Mouse (Mus musculus) hindbrain, embryonic 12.5 days (tissue): ENCODE data around the gene Tmed8. TPM values are rescaled to one million over a fixed set of nuclear protein-coding genes. Genes with fewer than 3 reads are reported as not detected.
A peak's percentile ranks its signal among the peaks of the same experiment; 100 is the strongest.

Source experiments
- ATAC-seq: fragments of 200-750 bp; cut with Nextera tagmentation; 2 replicates; pipeline ENCODE4 v1.8.0; 2017; ENCODE audit warnings: moderate TSS enrichment; ENCODE audit not compliant: low FRiP score
- H3K27ac ChIP-seq: fragments of 300-500 bp; sonication (generic); 2 replicates; pipeline ENCODE4 v1.5.1; 2016; ENCODE audit warnings: mild to moderate bottlenecking
- H3K27me3 ChIP-seq: fragments of 300-500 bp; sonication (generic); 2 replicates; pipeline ENCODE4 v1.6.1; 2016; ENCODE audit warnings: mild to moderate bottlenecking
- H3K36me3 ChIP-seq: fragments of 300-500 bp; sonication (generic); 2 replicates; pipeline ENCODE4 v1.6.1; 2016; ENCODE audit warnings: mild to moderate bottlenecking
- H3K4me1 ChIP-seq: fragments of 300-500 bp; sonication (generic); 2 replicates; pipeline ENCODE4 v1.6.1; 2016
- H3K4me2 ChIP-seq: fragments of 300-500 bp; sonication (generic); replicated peaks from 2 replicates; pipeline ENCODE4 v1.6.1; 2016; ENCODE audit warnings: mild to moderate bottlenecking
- H3K4me3 ChIP-seq: fragments of 300-500 bp; sonication (generic); 2 replicates; pipeline ENCODE4 v1.5.1; 2016; ENCODE audit warnings: mild to moderate bottlenecking
- H3K9ac ChIP-seq: fragments of 300-500 bp; sonication (generic); 2 replicates; pipeline ENCODE4 v1.6.1; 2016; ENCODE audit warnings: mild to moderate bottlenecking, moderate library complexity
- H3K9me3 ChIP-seq: fragments of 300-500 bp; sonication (generic); replicated peaks from 2 replicates; pipeline ENCODE4 v1.6.1; 2016; ENCODE audit warnings: mild to moderate bottlenecking
- WGBS: fragments of 180-500 bp; shearing (Covaris S2); methylation state at CpG from one replicate; pipeline ENCODE4 v1.1.7; 2016; 5-methylcytosine and 5-hydroxymethylcytosine counted together
- polyA plus RNA-seq: library from polyadenylated mRNA; unstranded; fragments of >200 nt; fragmentation: Nextera tagmentation; extraction: Ambion mirVana; gene quantifications from 2 replicates; pipeline ENCODE4 v1.2.1, GENCODE M21; 2016

Gene Tmed8
- polyA plus RNA-seq, 1 experiment from 2014 or later, result 5.4 TPM

DNA sequence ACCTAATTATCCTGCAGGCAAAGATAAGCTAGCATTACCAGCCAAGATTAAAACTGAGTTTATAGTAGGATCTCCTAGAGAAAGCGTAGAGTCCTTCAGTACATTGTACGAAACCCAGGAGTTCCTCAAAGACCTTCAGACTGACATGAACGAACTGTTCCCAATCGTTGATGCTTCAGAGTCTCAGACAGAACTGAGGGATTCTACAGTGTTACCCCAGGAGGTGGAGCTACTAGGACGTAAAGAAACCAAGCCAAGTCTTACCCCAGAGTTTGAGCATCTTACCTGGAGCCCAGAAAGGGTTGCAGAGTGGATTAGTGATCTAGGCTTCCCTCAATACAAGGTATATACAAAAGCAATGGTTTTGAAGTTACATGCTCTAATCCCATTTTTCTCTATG, 1.4 kb upstream of the Tmed8 start:
- Histone ChIP-seq H3K9ac (no peak overlapping the region), H3K9me3 (no peaks in the 10 kb centered on the region), H3K4me2 (no peak overlapping the region), H3K27ac (no peak overlapping the region), H3K36me3 (no peaks in the 10 kb centered on the region), H3K4me3 (no peak overlapping the region), H3K27me3 (no peaks in the 10 kb centered on the region), H3K4me1 (peaks cover 19% of the 10 kb centered on the region)
- 70% methylated on average over 5 of the region's 5 CpGs for WGBS
- no peak for ATAC-seq

DNA sequence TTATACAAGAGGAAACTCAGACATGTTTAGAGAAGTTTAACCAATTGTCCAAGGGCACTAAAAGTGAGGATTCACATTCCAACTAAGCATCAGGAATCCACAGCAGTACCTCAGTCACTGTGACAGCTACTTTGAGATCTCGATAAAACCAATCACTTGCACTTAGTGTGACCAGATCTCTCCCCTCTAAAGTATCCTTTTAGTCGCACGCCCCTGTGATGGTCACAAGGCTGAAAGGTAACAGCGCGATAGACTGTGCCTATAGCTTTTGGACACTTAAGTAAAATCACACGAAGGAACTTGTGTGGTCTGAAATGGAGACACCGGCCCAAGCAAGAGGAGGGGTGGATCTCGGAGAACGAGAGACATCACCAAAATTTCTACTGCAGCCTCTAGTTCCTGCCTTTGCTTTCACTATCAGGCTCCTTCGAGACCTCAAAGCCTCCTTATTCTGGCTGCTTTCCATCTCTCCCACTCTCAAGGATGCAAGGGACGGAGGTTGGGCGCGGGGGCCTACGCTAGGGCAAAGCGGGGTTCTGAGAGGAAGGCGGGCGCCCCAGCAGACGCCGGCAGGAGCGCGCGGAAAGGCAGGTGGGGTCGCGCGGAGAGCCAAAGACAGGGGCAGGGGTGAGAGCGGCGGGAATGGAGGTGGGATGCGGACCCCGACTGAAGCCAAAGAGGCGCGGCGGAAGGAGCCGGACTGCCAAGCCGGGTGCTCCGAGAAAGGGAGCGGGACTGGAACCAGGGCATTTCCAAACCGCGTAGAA, 865 bp downstream of the Tmed8 start, which contains the start of gene Samd15:
Gene Samd15, plus strand, starts transcription at position 518 of the 767 bp plus-strand sequence.
- H3K36me3 ChIP-seq, result no peaks in the 10 kb centered on the region
- H3K4me1 ChIP-seq, result peaks cover 19% of the 10 kb centered on the region
- peak within 1 kb of the TSS; percentile 89 for H3K4me3 ChIP-seq
- H3K27me3 ChIP-seq, result no peaks in the 10 kb centered on the region
- H3K9ac ChIP-seq, result peak within 1 kb of the TSS; percentile 92
- peak within 1 kb of the TSS; percentile 80 for H3K4me2 ChIP-seq
- H3K9me3 ChIP-seq, result no peaks in the 10 kb centered on the region
- H3K27ac ChIP-seq, result peak within 1 kb of the TSS; percentile 93
- 1% methylated on average over 38 of the region's 38 CpGs for WGBS
- peak; percentile 73 for ATAC-seq

DNA sequence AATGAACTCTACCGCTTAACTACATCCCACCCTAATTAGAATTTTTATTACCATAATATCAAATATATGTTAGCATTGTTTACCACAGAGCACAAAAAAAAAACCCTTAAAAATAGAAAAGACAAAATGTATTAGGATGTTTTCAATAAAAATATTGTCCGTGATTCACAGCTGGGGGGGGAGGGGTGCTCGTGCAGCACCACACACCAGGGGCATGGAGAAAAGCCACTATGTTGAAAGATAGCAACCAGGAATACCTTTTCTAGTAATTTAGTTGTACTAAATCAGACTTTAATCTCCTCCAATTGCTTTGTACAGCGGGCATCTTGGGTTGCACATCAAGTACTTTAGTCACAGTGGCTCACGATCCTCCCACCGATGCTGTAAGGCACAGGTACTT, 1.5 kb downstream of the Tmed8 start:
- Histone ChIP-seq H3K4me2 (peak overlapping the region; percentile 80), H3K9ac (peak overlapping the region; percentile 92), H3K27ac (no peak overlapping the region), H3K4me1 (peaks cover 19% of the 10 kb centered on the region), H3K9me3 (no peaks in the 10 kb centered on the region), H3K27me3 (no peaks in the 10 kb centered on the region), H3K36me3 (no peaks in the 10 kb centered on the region), H3K4me3 (peak overlapping the region; percentile 89)
- WGBS, result 57% methylated on average over 6 of the region's 6 CpGs
- ATAC-seq, result no peak

DNA sequence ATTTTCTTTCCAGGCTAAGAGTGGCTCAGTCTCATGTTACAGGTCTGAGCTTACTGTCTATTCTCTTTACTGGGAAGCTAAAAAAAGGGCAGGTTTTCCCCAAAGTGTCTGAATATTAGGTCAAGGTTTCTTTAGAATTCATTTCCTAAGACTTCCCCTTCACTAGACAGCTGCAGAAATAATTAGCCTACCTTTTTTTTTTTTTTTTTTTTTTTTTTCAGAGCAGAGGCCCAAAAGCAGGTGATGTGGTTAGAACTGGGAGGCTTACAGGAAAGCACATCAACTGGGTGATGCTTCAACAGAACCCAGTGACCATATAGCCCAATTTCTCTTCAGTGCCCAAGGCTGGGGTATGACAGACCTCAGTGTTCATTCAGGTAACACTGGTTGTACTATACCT, 3.9 kb downstream of the Tmed8 start:
- H3K4me3 ChIP-seq, result no peak overlapping the region
- no peak overlapping the region for H3K4me2 ChIP-seq
- ATAC-seq, result no peak
- H3K9me3 ChIP-seq, result no peaks in the 10 kb centered on the region
- H3K9ac ChIP-seq, result no peak overlapping the region
- no peaks in the 10 kb centered on the region for H3K27me3 ChIP-seq
- H3K4me1 ChIP-seq, result peaks cover 19% of the 10 kb centered on the region
- no peaks in the 10 kb centered on the region for H3K36me3 ChIP-seq
- no peak overlapping the region for H3K27ac ChIP-seq

DNA sequence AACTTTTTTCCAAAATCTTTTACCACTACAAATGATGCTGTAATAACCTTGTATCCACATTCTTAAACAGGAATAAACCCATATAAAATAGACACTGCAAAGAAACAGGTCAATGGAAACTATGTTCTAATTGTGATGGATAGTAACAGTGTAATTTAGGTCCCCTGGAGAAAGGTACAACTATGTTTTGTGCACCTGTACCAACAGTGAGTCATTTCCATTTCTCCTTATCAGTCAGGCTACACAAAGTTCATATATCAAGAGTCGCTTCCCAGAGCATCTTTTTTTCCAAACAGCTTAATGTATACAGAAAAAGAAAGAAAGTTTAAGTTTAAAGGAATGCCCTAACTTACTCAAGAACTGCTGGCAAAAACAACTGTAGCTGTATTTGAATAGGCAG, 5.2 kb downstream of the Tmed8 start:
- Histone ChIP-seq H3K4me1 (peaks cover 17% of the 10 kb centered on the region), H3K4me2 (no peak overlapping the region), H3K27me3 (no peaks in the 10 kb centered on the region), H3K9me3 (no peaks in the 10 kb centered on the region), H3K36me3 (no peaks in the 10 kb centered on the region), H3K9ac (no peak overlapping the region), H3K27ac (no peak overlapping the region), H3K4me3 (no peak overlapping the region)
- no peak for ATAC-seq
- WGBS, result 82% methylated on average over 1 of the region's 1 CpGs

DNA sequence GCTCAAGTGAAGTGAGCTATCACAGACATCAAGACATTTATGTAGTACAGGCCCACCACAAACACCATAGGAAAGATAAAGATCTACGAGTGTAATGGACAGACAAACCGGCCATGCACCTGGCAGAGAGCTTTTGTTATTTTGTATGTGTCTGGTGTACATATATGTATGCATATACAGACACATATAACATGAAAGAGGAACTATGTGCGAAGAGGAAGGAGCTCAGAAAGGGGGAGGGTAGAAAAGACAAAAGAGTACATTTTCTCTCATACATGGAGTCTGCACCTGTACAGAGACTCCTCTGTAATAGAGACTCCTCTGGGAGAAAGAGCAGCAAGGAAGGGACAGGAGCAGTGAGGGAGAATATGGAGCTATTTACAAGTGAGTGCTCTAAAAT, 7.2 kb downstream of the Tmed8 start:
- no peak overlapping the region for H3K27ac ChIP-seq
- H3K4me3 ChIP-seq, result no peak overlapping the region
- H3K4me1 ChIP-seq, result peaks cover 9% of the 10 kb centered on the region; the same call in 1 of the 2 replicates
- H3K9ac ChIP-seq, result no peak overlapping the region
- H3K9me3 ChIP-seq, result no peaks in the 10 kb centered on the region
- no peak for ATAC-seq
- WGBS, result 93% methylated on average over 3 of the region's 3 CpGs
- H3K36me3 ChIP-seq, result no peaks in the 10 kb centered on the region
- no peaks in the 10 kb centered on the region for H3K27me3 ChIP-seq
- H3K4me2 ChIP-seq, result no peak overlapping the region

DNA sequence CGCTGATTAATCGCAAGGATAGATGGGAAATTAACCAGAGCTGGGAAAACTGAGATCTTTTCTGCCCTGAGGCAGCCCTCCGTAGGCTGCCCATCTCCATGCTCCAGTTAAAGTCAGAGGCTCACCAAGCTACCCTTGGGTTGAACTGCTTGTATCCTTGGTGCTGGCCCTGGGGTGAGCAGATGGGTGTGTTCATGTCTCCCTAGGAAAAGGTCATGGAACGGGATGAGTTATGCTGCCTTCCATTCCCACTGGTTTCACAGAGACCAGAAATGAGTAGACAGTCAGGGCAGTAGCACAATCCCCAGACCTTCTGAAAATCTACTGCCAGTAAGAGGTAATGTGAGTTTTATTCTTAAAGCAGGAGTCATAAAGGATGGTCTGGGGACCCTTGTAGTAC, 22.6 kb downstream of the Tmed8 start:
- WGBS, result 96% methylated on average over 4 of the region's 4 CpGs
- H3K9ac ChIP-seq, result no peak overlapping the region
- peaks cover 16% of the 10 kb centered on the region; the same call in 1 of the 2 replicates for H3K36me3 ChIP-seq
- H3K4me3 ChIP-seq, result no peak overlapping the region
- no peak overlapping the region for H3K4me2 ChIP-seq
- H3K9me3 ChIP-seq, result no peaks in the 10 kb centered on the region
- no peak overlapping the region for H3K27ac ChIP-seq
- no peak for ATAC-seq
- peaks cover 5% of the 10 kb centered on the region; the same call in 1 of the 2 replicates for H3K4me1 ChIP-seq
- H3K27me3 ChIP-seq, result no peaks in the 10 kb centered on the region

DNA sequence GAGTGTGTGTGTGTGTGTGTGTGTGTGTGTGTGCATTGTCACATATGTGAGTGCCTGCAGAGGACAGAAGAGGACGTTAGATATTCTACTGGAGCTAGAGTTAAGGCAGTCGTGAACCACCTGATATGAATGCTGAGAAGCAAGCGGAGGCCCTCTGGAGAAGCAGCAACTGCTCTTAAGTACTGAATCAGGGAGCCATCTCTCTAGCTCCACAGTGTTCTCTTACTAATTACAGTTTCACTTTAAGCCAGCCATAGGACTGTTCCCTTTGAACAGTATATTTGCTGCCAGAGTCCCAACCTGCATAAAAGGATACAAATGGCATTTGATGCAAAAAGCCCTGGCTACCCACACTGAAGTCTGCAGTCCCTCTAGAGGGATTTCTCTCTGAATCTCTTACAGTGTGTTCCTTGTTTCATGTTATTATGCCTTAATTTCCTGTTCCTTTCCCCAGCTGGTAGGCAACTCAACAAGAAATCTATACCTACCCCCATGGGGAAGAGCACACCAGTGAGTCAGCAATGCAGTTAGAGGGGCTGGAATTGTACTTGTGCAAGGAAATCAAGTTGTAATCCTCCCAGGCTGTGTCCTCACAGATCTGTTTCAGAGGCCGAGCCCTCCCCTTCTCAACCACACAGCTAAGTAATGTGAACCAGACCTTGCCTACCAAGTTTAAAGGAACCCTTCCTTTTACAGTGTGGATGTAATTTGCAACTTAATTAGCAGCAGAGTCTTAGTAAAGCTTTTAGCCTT, 24.9 kb downstream of the Tmed8 start:
- H3K4me3 ChIP-seq, result no peak overlapping the region
- peaks cover 37% of the 10 kb centered on the region for H3K36me3 ChIP-seq
- H3K4me1 ChIP-seq, result peaks cover 5% of the 10 kb centered on the region; the same call in 1 of the 2 replicates
- H3K4me2 ChIP-seq, result no peak overlapping the region
- whole genome bisulfite sequencing, result 62% methylated on average over 4 of the region's 4 CpGs
- H3K27me3 ChIP-seq, result no peaks in the 10 kb centered on the region
- no peaks in the 10 kb centered on the region for H3K9me3 ChIP-seq
- ATAC-seq, result no peak
- H3K9ac ChIP-seq, result no peak overlapping the region
- peak overlapping the region; percentile 40; the same call in 1 of the 2 replicates for H3K27ac ChIP-seq

DNA sequence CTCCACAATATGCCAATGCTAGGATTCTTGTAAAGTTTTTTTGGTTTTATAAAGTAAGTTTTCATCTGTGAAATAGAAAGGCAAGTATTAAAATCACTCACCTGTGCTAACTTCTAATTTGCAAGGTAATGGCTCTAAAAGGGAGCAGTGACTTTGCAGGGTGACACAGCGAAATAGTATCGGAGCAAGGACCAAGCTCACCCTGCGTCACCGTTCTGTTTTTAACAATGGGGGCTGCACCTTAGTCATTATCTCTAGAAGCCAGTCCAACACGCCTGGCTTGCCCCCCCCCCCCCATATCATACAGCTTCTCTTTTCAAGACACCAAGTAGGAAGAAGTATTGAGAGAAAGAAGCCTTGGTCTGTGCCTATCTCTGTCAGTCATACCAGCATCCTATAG, 39.4 kb downstream of the Tmed8 start:
- H3K27ac ChIP-seq, result no peak overlapping the region
- no peaks in the 10 kb centered on the region for H3K4me1 ChIP-seq
- no peak for ATAC-seq
- H3K4me2 ChIP-seq, result no peak overlapping the region
- H3K4me3 ChIP-seq, result no peak overlapping the region
- peaks cover 25% of the 10 kb centered on the region for H3K36me3 ChIP-seq
- no peaks in the 10 kb centered on the region for H3K27me3 ChIP-seq
- WGBS, result 91% methylated on average over 5 of the region's 5 CpGs
- H3K9me3 ChIP-seq, result no peaks in the 10 kb centered on the region
- H3K9ac ChIP-seq, result no peak overlapping the region

DNA sequence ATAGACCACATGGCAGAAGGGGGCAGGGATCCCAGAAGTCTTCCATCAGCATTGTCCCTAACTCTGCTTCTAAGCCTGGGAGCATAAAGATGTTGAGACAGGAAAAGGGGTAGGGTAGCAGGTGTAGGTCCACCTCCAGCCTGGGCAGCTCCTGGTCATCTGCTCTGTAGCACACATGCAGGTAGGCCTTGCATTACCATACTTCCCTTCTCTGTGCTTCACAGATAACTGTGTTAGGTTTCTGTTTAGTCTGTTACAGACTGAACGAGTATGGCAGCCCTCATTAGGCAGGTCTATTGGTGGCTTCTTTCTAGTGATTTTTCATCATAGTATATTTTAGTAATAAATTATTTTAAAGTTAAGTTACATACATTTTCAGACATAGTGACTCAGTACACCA, 39.9 kb downstream of the Tmed8 start:
- WGBS, result 83% methylated on average over 1 of the region's 1 CpGs

DNA sequence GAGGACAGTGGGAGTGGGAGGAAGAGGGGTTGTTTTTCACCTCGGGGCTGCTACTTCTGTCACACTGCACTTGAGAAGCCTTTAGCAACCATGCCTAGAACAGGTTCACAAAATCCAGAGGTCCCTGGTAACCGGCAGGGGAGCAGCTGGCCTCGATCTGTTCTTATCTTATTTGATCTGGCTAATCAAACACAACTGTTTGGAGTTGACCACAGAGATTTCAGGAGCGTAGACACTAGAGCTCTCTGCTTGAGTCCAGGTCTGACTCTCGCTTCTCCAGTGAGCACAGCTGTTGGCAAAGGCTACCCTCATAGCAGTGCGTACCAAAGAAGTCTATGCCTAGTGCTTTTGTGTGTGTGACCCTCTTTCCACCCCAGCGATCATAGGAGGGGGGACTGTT, 42.2 kb downstream of the Tmed8 start:
- no peak overlapping the region for H3K27ac ChIP-seq
- H3K4me3 ChIP-seq, result no peak overlapping the region
- H3K27me3 ChIP-seq, result no peaks in the 10 kb centered on the region
- ATAC-seq, result no peak
- no peaks in the 10 kb centered on the region for H3K9me3 ChIP-seq
- H3K4me1 ChIP-seq, result no peaks in the 10 kb centered on the region
- H3K9ac ChIP-seq, result no peak overlapping the region
- WGBS, result 78% methylated on average over 7 of the region's 7 CpGs
- H3K4me2 ChIP-seq, result no peak overlapping the region
- H3K36me3 ChIP-seq, result peaks cover 13% of the 10 kb centered on the region; the same call in 1 of the 2 replicates

More for the DNA sequence above, 39.9 kb downstream of the Tmed8 start:
- Histone ChIP-seq H3K36me3 (peaks cover 27% of the 10 kb centered on the region), H3K9me3 (no peaks in the 10 kb centered on the region), H3K4me2 (no peak overlapping the region), H3K4me3 (no peak overlapping the region), H3K4me1 (no peaks in the 10 kb centered on the region), H3K27me3 (no peaks in the 10 kb centered on the region), H3K9ac (no peak overlapping the region), H3K27ac (no peak overlapping the region)
- no peak for ATAC-seq

DNA sequence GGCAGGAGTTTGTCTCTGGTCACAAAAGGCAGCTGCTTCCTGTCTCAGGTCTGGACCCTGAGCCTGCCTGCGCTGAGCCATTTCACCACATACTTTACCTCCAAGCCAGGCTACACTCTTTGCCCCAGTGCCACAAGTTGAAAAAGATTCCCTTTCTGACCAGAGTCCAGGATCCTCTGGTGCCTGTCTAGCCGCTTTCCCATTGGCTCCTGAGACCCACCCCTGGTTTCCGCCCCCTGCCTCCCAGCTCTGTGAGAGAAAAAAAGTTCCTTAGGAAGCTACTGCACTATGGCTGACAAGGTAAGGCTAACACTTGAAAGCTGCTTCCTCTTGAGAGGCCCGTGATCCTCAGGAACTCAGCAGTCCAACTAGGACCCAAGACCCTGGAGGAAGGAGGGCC, 42.9 kb downstream of the Tmed8 start:
- Histone ChIP-seq H3K27ac (no peak overlapping the region), H3K4me2 (no peak overlapping the region), H3K27me3 (no peaks in the 10 kb centered on the region), H3K4me3 (no peak overlapping the region), H3K4me1 (no peaks in the 10 kb centered on the region), H3K36me3 (peaks cover 13% of the 10 kb centered on the region; the same call in 1 of the 2 replicates), H3K9me3 (0 out of 2 replicates have a peak, but pooled peaks cover 7% of the 10 kb centered on the region), H3K9ac (no peak overlapping the region)
- ATAC-seq, result no peak
- 55% methylated on average over 4 of the region's 4 CpGs for WGBS
